Comparison of ENCODE assay signal across 14 mouse cellular contexts in the genomic region with DNA sequence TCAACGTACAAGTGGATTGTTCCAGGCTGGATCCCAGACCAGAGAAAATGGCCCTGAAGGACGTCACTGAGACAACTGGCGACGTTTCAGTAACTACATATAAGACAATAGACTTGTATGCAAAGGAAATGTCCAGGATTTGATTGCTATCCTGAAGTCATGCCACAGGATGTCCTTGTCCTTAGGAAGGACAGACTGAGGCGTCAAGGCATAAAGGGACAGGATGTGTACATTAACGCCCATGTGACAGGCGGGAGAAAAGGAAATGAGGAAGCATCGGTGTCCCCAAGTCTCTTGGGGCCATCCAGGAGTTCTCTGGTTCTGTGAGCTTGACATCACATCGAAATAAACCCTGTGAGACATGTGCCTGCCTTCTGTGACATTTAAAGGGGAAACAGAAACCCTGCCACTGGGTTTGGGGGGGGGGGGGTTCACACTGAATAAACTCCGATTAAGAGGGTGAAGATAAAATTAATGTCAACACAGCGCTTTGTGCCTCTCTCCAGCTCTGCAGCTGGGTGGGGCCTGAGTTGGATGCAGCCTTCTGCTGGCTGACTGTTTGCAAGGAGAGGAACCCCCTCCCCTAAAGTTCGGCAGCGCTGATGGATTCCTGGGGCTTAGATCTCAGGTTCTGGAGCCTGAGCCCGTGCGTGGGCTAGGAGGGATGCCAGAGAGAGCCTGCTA. TPM values are rescaled to one million over a fixed set of nuclear protein-coding genes. Genes with fewer than 3 reads are reported as not detected.
DNase-seq lines count a peak whose midpoint lies in the region; ATAC-seq and TF ChIP-seq lines count a peak whose summit lies in the region.
"Had no signal": no experiment of that assay in that cellular context is flagged by ENCODE, and none has a peak within 500 bp of the region (broad histone marks: within the 10 kb centered on the region; RNA-seq: fewer than 3 reads in every experiment).

No protein-coding gene starts in this region.

- no peak overlapping the region for H3K4me2 ChIP-seq in hindbrain, embryonic 12.5 days (replicated peaks)
- no peak overlapping the region for H3K4me2 ChIP-seq in lung, postnatal 0 days (replicated peaks; ENCODE audit: low read depth, low read length)
- H3K4me2 ChIP-seq: embryonic facial prominence, embryonic 12.5 days had no signal

- H3K9me3 ChIP-seq in hindbrain, embryonic 12.5 days (replicated peaks), result no peaks in the 10 kb centered on the region
- no peaks in the 10 kb centered on the region for H3K9me3 ChIP-seq in lung, postnatal 0 days (ENCODE audit: low read length)
- H3K9me3 ChIP-seq: embryonic facial prominence, embryonic 12.5 days had no signal

- TF ChIP-seq EP300 in lung, postnatal 0 days (IDR thresholded peaks at IDR 0.05), result peak; percentile 99

- H3K27me3 ChIP-seq in cerebellum, adult 2 months (ENCODE audit: control insufficient read depth, insufficient read depth, low read length), result no peaks in the 10 kb centered on the region
- no peaks in the 10 kb centered on the region for H3K27me3 ChIP-seq in hindbrain, embryonic 12.5 days
- no peaks in the 10 kb centered on the region for H3K27me3 ChIP-seq in lung, postnatal 0 days (replicated peaks; ENCODE audit: insufficient read depth, low read length)
- H3K27me3 ChIP-seq: embryonic facial prominence, embryonic 12.5 days had no signal

- peaks cover 60% of the 10 kb centered on the region for H3K36me3 ChIP-seq in hindbrain, embryonic 12.5 days
- H3K36me3 ChIP-seq in lung, postnatal 0 days (ENCODE audit: insufficient read depth, low read length), result no peaks in the 10 kb centered on the region

- TF ChIP-seq CTCF in cerebellum, adult 2 months (IDR thresholded peaks at IDR 0.05; ENCODE audit: borderline replicate concordance, insufficient read depth, low read depth, low read length), result no peak
- TF ChIP-seq CTCF in layer of hippocampus, adult 2 months (conservative IDR thresholded peaks at IDR 0.05), result no peak
- no peak for TF ChIP-seq CTCF in lung, postnatal 0 days (IDR thresholded peaks at IDR 0.05)

- H3K9ac ChIP-seq in hindbrain, embryonic 12.5 days, result no peak overlapping the region
- no peak overlapping the region for H3K9ac ChIP-seq in lung, postnatal 0 days (replicated peaks; ENCODE audit: low read depth)
- H3K9ac ChIP-seq: embryonic facial prominence, embryonic 12.5 days had no signal

- H3K4me1 ChIP-seq in cerebellum, adult 2 months (ENCODE audit: control insufficient read depth, insufficient read depth, low read length), result peaks cover 33% of the 10 kb centered on the region
- peaks cover 24% of the 10 kb centered on the region for H3K4me1 ChIP-seq in hindbrain, embryonic 12.5 days
- no peaks in the 10 kb centered on the region for H3K4me1 ChIP-seq in lung, postnatal 0 days (ENCODE audit: insufficient read depth, low read depth, low read length)
- H3K4me1 ChIP-seq: embryonic facial prominence, embryonic 12.5 days had no signal

- no peak overlapping the region for H3K4me3 ChIP-seq in cerebellum, adult 2 months (replicated peaks; ENCODE audit: insufficient read depth, low read depth, low read length)
- no peak overlapping the region for H3K4me3 ChIP-seq in layer of hippocampus, adult 2 months
- H3K4me3 ChIP-seq in hindbrain, embryonic 12.5 days, result no peak overlapping the region
- no peak overlapping the region for H3K4me3 ChIP-seq in lung, postnatal 0 days (ENCODE audit: low read depth, low read length)
- H3K4me3 ChIP-seq: embryonic facial prominence, embryonic 12.5 days had no signal

- no peak for TF ChIP-seq POLR2A in cerebellum, adult 2 months (IDR thresholded peaks at IDR 0.05; ENCODE audit: borderline replicate concordance, insufficient read depth, low read length)

- WGBS in cerebellum, adult 2 months, result 69% methylated on average over 15 of the region's 15 CpGs
- WGBS in hindbrain, embryonic 12.5 days, result 82% methylated on average over 15 of the region's 15 CpGs
- 56% methylated on average over 15 of the region's 15 CpGs for WGBS in lung, postnatal 0 days

- no peak for ATAC-seq in hindbrain, embryonic 12.5 days (ENCODE audit: low FRiP score)
- peak; percentile 90 for ATAC-seq in lung, postnatal 0 days
- no peak for ATAC-seq in monocyte, adult 5-6 weeks (replicated peaks; ENCODE audit: insufficient number of reproducible peaks, low FRiP score, low TSS enrichment, poor library complexity, severe bottlenecking)

- DNase-seq in cerebellum, adult 2 months, result no peak
- no peak for DNase-seq in cerebellum, postnatal 14 days
- no peak for DNase-seq in layer of hippocampus, adult 2 months (ENCODE audit: low spot score in 2 of 2)
- no peak for DNase-seq in layer of hippocampus, postnatal 36 days
- DNase-seq in lung, postnatal 0 days (ENCODE audit: low spot score), result peak; percentile 77
- DNase-seq in gastrocnemius, postnatal 4 days (ENCODE audit: low spot score in 2 of 2), result no peak
- DNase-seq: cerebellum, adult 18-20 months; kidney, postnatal 10 days; thymus, adult 18-20 months had no signal

- H3K27ac ChIP-seq in cerebellum, adult 2 months (ENCODE audit: insufficient read depth, low read length), result peak overlapping the region; percentile 30
- peak overlapping the region; percentile 77; the same call in 1 of the 2 replicates for H3K27ac ChIP-seq in layer of hippocampus, adult 2 months
- H3K27ac ChIP-seq in hindbrain, embryonic 12.5 days, result peak overlapping the region; percentile 84; the same call in 1 of the 2 replicates
- H3K27ac ChIP-seq in lung, postnatal 0 days (ENCODE audit: low read length), result no peak overlapping the region

RNA-seq across cellular contexts. Expression of gene Mpp3, which starts 19.2 kb away (rescaled TPM):
- 158 and 185 TPM in 2 replicates for polyA plus RNA-seq in cerebellum, adult 2 months (2012; rRNA removed)
- 10 to 100 TPM; 88.3 to 94.4 TPM for total RNA-seq in layer of hippocampus, adult 2 months (2021)
- total RNA-seq in layer of hippocampus, postnatal 36 days (2021), result 10 to 100 TPM; 88.5 to 90.2 TPM
- 35.6 and 36.2 TPM in 2 replicates for polyA plus RNA-seq in hindbrain, embryonic 12.5 days (2016; fragmentation: Nextera tagmentation; extraction: Ambion mirVana)
- 0.84 and 2.2 TPM in 2 replicates for polyA plus RNA-seq in lung, postnatal 0 days (2015; fragmentation: Nextera tagmentation; extraction: Ambion mirVana)
- 10 to 100 TPM; 55.8 to 95.9 TPM for total RNA-seq in gastrocnemius, postnatal 4 days (2021)
- not detected in 3 replicates for total RNA-seq in monocyte, adult 5-6 weeks (2017)
- total RNA-seq: megakaryocyte-erythroid progenitor cell, adult 5-6 weeks had no signal

RNA-seq across cellular contexts. Expression of gene Dusp3, which starts 22.3 kb away (rescaled TPM):
- polyA plus RNA-seq in cerebellum, adult 2 months (2012; rRNA removed), result 86.0 and 98.5 TPM in 2 replicates
- 100 to 1,000 TPM; 149 to 155 TPM for total RNA-seq in layer of hippocampus, adult 2 months (2021)
- total RNA-seq in layer of hippocampus, postnatal 36 days (2021), result 100 to 1,000 TPM; 138 to 158 TPM
- 11.4 and 12.9 TPM in 2 replicates for polyA plus RNA-seq in hindbrain, embryonic 12.5 days (2016; fragmentation: Nextera tagmentation; extraction: Ambion mirVana)
- polyA plus RNA-seq in lung, postnatal 0 days (2015; fragmentation: Nextera tagmentation; extraction: Ambion mirVana), result 78.2 and 80.0 TPM in 2 replicates
- total RNA-seq in gastrocnemius, postnatal 4 days (2021), result 100 to 1,000 TPM; 140 to 145 TPM
- 32.4 to 36.2 TPM (median 35.3 TPM) in 3 replicates for total RNA-seq in monocyte, adult 5-6 weeks (2017)

RNA-seq across cellular contexts. Expression of gene Cfap97d1, which starts 25.0 kb away (rescaled TPM):
- not detected in 2 replicates for polyA plus RNA-seq in cerebellum, adult 2 months (2012; rRNA removed)
- total RNA-seq in layer of hippocampus, adult 2 months (2021), result not detected
- not detected for total RNA-seq in layer of hippocampus, postnatal 36 days (2021)
- polyA plus RNA-seq in hindbrain, embryonic 12.5 days (2016; fragmentation: Nextera tagmentation; extraction: Ambion mirVana), result not detected in 2 replicates
- 0.20 TPM in 1 of 2 replicates, not detected in the other for polyA plus RNA-seq in lung, postnatal 0 days (2015; fragmentation: Nextera tagmentation; extraction: Ambion mirVana)
- total RNA-seq in gastrocnemius, postnatal 4 days (2021), result not detected
- 2.4 TPM in 1 of 3 replicates, not detected in the others for total RNA-seq in monocyte, adult 5-6 weeks (2017)
- total RNA-seq: adrenal gland, postnatal 4 days; megakaryocyte-erythroid progenitor cell, adult 5-6 weeks had no signal
- polyA plus RNA-seq: embryonic facial prominence, embryonic 12.5 days had no signal

RNA-seq across cellular contexts. Expression of gene Cd300lg, which starts 32.2 kb away (rescaled TPM):
- polyA plus RNA-seq in cerebellum, adult 2 months (2012; rRNA removed), result 0.38 and 0.63 TPM in 2 replicates
- not detected for total RNA-seq in layer of hippocampus, adult 2 months (2021)
- total RNA-seq in layer of hippocampus, postnatal 36 days (2021), result not detected
- polyA plus RNA-seq in hindbrain, embryonic 12.5 days (2016; fragmentation: Nextera tagmentation; extraction: Ambion mirVana), result 0.12 and 0.43 TPM in 2 replicates
- polyA plus RNA-seq in lung, postnatal 0 days (2015; fragmentation: Nextera tagmentation; extraction: Ambion mirVana), result 2.1 and 2.4 TPM in 2 replicates
- total RNA-seq in gastrocnemius, postnatal 4 days (2021), result 10 to 100 TPM; 12.8 to 13.2 TPM
- total RNA-seq in monocyte, adult 5-6 weeks (2017), result 2.0 to 8.0 TPM (median 3.3 TPM) in 3 replicates

RNA-seq across cellular contexts. Expression of gene Sost, which starts 42.3 kb away (rescaled TPM):
- polyA plus RNA-seq in cerebellum, adult 2 months (2012; rRNA removed), result 1.4 and 1.7 TPM in 2 replicates
- not detected for total RNA-seq in layer of hippocampus, adult 2 months (2021)
- total RNA-seq in layer of hippocampus, postnatal 36 days (2021), result not detected
- 0.46 and 0.79 TPM in 2 replicates for polyA plus RNA-seq in hindbrain, embryonic 12.5 days (2016; fragmentation: Nextera tagmentation; extraction: Ambion mirVana)
- 0.06 TPM in 1 of 2 replicates, not detected in the other for polyA plus RNA-seq in lung, postnatal 0 days (2015; fragmentation: Nextera tagmentation; extraction: Ambion mirVana)
- total RNA-seq in gastrocnemius, postnatal 4 days (2021), result under 1 TPM in 1 of 2 experiments, not detected in 1; 0.16 TPM
- total RNA-seq in monocyte, adult 5-6 weeks (2017), result not detected in 3 replicates
- total RNA-seq: megakaryocyte-erythroid progenitor cell, adult 5-6 weeks had no signal

Comparison
In these comparisons a context has a peak if more than half of its experiments do, and no peak if none do; other contexts are left out.
1. RNA of gene Mpp3, which starts 19.2 kb away (total RNA-seq): 55.8 to 95.9 TPM in gastrocnemius, postnatal 4 days, 88.3 to 94.4 TPM in layer of hippocampus, adult 2 months and 88.5 to 90.2 TPM in layer of hippocampus, postnatal 36 days; not detected in monocyte, adult 5-6 weeks; every median in the first group is over 10 times any median in the second.